Mouse (Mus musculus): Measurements from ENCODE around the gene Pclaf. TPM values are rescaled to one million over a fixed set of nuclear protein-coding genes. Genes with fewer than 3 reads are reported as not detected.

Pclaf gene
- polyA plus RNA-seq, 2 experiments, result 109 to 115 TPM

GRCm38 (mm10) chr9:65908394-65909300, 18.6 kb downstream of the Pclaf start, which contains the start of the genes Trip4 and Csnk1g1:
TSS of gene Trip4 (minus strand) at chr9:65908794.
TSS of gene Csnk1g1 (plus strand) at chr9:65908924.
- Histone ChIP-seq H3K4me2 (replicated peaks; ENCODE audit: low read depth, low read length, severe bottlenecking) (peak within 1 kb of the TSS; percentile 70), H3K4me3 (replicated peaks; ENCODE audit: low read length) (peak within 1 kb of the TSS; percentile 80), H3K4me1 (ENCODE audit: control insufficient read depth, insufficient read depth, low read length) (peaks cover 9% of the 10 kb centered on the region), H3K36me3 (ENCODE audit: control insufficient read depth, insufficient read depth, low read length) (peaks cover 11% of the 10 kb centered on the region; the same call in 1 of the 2 replicates), H3K9ac (ENCODE audit: low read depth, low read length, severe bottlenecking) (peak within 1 kb of the TSS; percentile 78), H3K9me3 (ENCODE audit: control insufficient read depth, low read length) (no peaks in the 10 kb centered on the region), H3K27me3 (ENCODE audit: control insufficient read depth, insufficient read depth, low read length) (no peaks in the 10 kb centered on the region), H3K27ac (replicated peaks; ENCODE audit: low read depth, low read length) (peak within 1 kb of the TSS; percentile 91)
- ATAC-seq (ENCODE audit: low FRiP score, low read depth) (peak; percentile 98), DNase-seq (ENCODE audit: low spot score) (peak; percentile 99)
- TF ChIP-seq POLR2A (IDR thresholded peaks at IDR 0.05; ENCODE audit: borderline replicate concordance, extremely low read depth, insufficient read depth, insufficient read length), result 0 out of 2 replicates have a peak, but pooled peaks have one; percentile 47
- 1% methylated on average over 34 of the region's 38 CpGs for WGBS

- H3K9ac ChIP-seq (ENCODE audit: low read depth, low read length, severe bottlenecking), result peak overlapping the region; percentile 78
- ATAC-seq (ENCODE audit: low FRiP score, low read depth) (peak; percentile 31), DNase-seq (ENCODE audit: low spot score) (no peak)
- peak overlapping the region; percentile 91 for H3K27ac ChIP-seq (replicated peaks; ENCODE audit: low read depth, low read length)
- no peaks in the 10 kb centered on the region for H3K9me3 ChIP-seq (ENCODE audit: control insufficient read depth, low read length)
- TF ChIP-seq POLR2A (IDR thresholded peaks at IDR 0.05; ENCODE audit: borderline replicate concordance, extremely low read depth, insufficient read depth, insufficient read length), result no peak
- no peaks in the 10 kb centered on the region for H3K27me3 ChIP-seq (ENCODE audit: control insufficient read depth, insufficient read depth, low read length)
- H3K36me3 ChIP-seq (ENCODE audit: control insufficient read depth, insufficient read depth, low read length), result 0 out of 2 replicates have a peak, but pooled peaks cover 9% of the 10 kb centered on the region
- H3K4me2 ChIP-seq (replicated peaks; ENCODE audit: low read depth, low read length, severe bottlenecking), result peak overlapping the region; percentile 70
- H3K4me1 ChIP-seq (ENCODE audit: control insufficient read depth, insufficient read depth, low read length), result peaks cover 9% of the 10 kb centered on the region
- peak overlapping the region; percentile 80 for H3K4me3 ChIP-seq (replicated peaks; ENCODE audit: low read length)
- WGBS, result 0% methylated on average over 32 of the region's 34 CpGs
These were observed 19.3 kb downstream of the Pclaf start for GRCm38 (mm10) chr9:65909301-65909801.

- Histone ChIP-seq H3K27ac (replicated peaks; ENCODE audit: low read depth, low read length) (peak overlapping the region; percentile 91; the same call in 1 of the 2 replicates), H3K9ac (ENCODE audit: low read depth, low read length, severe bottlenecking) (peak overlapping the region; percentile 78), H3K36me3 (ENCODE audit: control insufficient read depth, insufficient read depth, low read length) (0 out of 2 replicates have a peak, but pooled peaks cover 9% of the 10 kb centered on the region), H3K27me3 (ENCODE audit: control insufficient read depth, insufficient read depth, low read length) (no peaks in the 10 kb centered on the region), H3K4me2 (replicated peaks; ENCODE audit: low read depth, low read length, severe bottlenecking) (peak overlapping the region; percentile 70), H3K4me1 (ENCODE audit: control insufficient read depth, insufficient read depth, low read length) (peaks cover 9% of the 10 kb centered on the region), H3K9me3 (ENCODE audit: control insufficient read depth, low read length) (no peaks in the 10 kb centered on the region), H3K4me3 (replicated peaks; ENCODE audit: low read length) (peak overlapping the region; percentile 80)
- no peak for ATAC-seq (ENCODE audit: low FRiP score, low read depth)
- 4% methylated on average over 4 of the region's 4 CpGs for WGBS
- TF ChIP-seq POLR2A (IDR thresholded peaks at IDR 0.05; ENCODE audit: borderline replicate concordance, extremely low read depth, insufficient read depth, insufficient read length), result no peak
- no peak for DNase-seq (ENCODE audit: low spot score)
These were observed 19.8 kb downstream of the Pclaf start for GRCm38 (mm10) chr9:65909837-65910236.

- H3K36me3 ChIP-seq (ENCODE audit: control insufficient read depth, insufficient read depth, low read length), result no peaks in the 10 kb centered on the region
- no peak for ATAC-seq (ENCODE audit: low FRiP score, low read depth)
- H3K9me3 ChIP-seq (ENCODE audit: control insufficient read depth, low read length), result no peaks in the 10 kb centered on the region
- TF ChIP-seq POLR2A (IDR thresholded peaks at IDR 0.05; ENCODE audit: borderline replicate concordance, extremely low read depth, insufficient read depth, insufficient read length), result no peak
- H3K4me2 ChIP-seq (replicated peaks; ENCODE audit: low read depth, low read length, severe bottlenecking), result no peak overlapping the region
- H3K4me3 ChIP-seq (replicated peaks; ENCODE audit: low read length), result no peak overlapping the region
- H3K9ac ChIP-seq (ENCODE audit: low read depth, low read length, severe bottlenecking), result no peak overlapping the region
- no peaks in the 10 kb centered on the region for H3K27me3 ChIP-seq (ENCODE audit: control insufficient read depth, insufficient read depth, low read length)
- H3K27ac ChIP-seq (replicated peaks; ENCODE audit: low read depth, low read length), result no peak overlapping the region
- peaks cover 3% of the 10 kb centered on the region; the same call in 1 of the 2 replicates for H3K4me1 ChIP-seq (ENCODE audit: control insufficient read depth, insufficient read depth, low read length)
- DNase-seq (ENCODE audit: low spot score), result no peak
- 70% methylated on average over 2 of the region's 2 CpGs for WGBS
These were observed 23.9 kb downstream of the Pclaf start for GRCm38 (mm10) chr9:65913976-65914375.

GRCm38 (mm10) chr9:65917015-65917414, 27.0 kb downstream of the Pclaf start:
- Histone ChIP-seq H3K9me3 (ENCODE audit: control insufficient read depth, low read length) (no peaks in the 10 kb centered on the region), H3K4me3 (replicated peaks; ENCODE audit: low read length) (no peak overlapping the region), H3K27me3 (ENCODE audit: control insufficient read depth, insufficient read depth, low read length) (no peaks in the 10 kb centered on the region), H3K27ac (replicated peaks; ENCODE audit: low read depth, low read length) (no peak overlapping the region), H3K4me1 (ENCODE audit: control insufficient read depth, insufficient read depth, low read length) (no peaks in the 10 kb centered on the region), H3K4me2 (replicated peaks; ENCODE audit: low read depth, low read length, severe bottlenecking) (no peak overlapping the region), H3K36me3 (ENCODE audit: control insufficient read depth, insufficient read depth, low read length) (no peaks in the 10 kb centered on the region), H3K9ac (ENCODE audit: low read depth, low read length, severe bottlenecking) (no peak overlapping the region)
- WGBS, result 86% methylated on average over 1 of the region's 1 CpGs
- TF ChIP-seq POLR2A (IDR thresholded peaks at IDR 0.05; ENCODE audit: borderline replicate concordance, extremely low read depth, insufficient read depth, insufficient read length), result no peak
- DNase-seq (ENCODE audit: low spot score) (no peak), ATAC-seq (ENCODE audit: low FRiP score, low read depth) (no peak)

All from limb, embryonic 14.5 days (tissue).